Mouse (Mus musculus): ENCODE results near the gene Def8. TPM values are rescaled to one million over a fixed set of nuclear protein-coding genes. Genes with fewer than 3 reads are reported as not detected.
A peak's percentile ranks its signal among the peaks of the same experiment; 100 is the strongest.
"Not testable (repeated sequence)": the region's sequence is repeated elsewhere in the genome, so short reads cannot be mapped to it uniquely, and the experiment has no call there.

Def8 gene
- polyA plus RNA-seq, 1 experiment from 2014 or later = 11.6 TPM

DNA sequence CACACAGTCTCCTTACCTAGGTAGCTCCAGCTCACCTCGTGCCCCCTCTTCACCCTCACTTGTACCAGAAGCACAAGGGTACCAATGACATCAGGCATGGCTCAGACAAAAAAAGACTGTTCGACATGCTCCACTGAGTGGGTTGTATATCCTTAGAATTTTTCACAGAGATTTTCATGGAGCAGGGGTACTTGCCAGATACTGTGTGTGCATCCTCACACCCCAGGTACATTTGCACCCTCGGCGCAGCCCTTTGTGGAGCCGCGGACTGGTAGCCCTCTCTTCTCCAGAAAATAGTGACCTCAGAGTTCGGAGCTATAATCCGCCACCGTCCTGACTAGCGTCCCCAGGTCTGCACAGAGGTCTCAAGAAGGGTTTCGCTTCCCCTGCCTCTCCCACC, 12.5 kb upstream of the Def8 start:
- no peak overlapping the region for H3K9ac ChIP-seq (replicated peaks; ENCODE audit: low read depth)
- peaks cover 32% of the 10 kb centered on the region for H3K27me3 ChIP-seq (replicated peaks; ENCODE audit: insufficient read depth, low read length)
- H3K4me3 ChIP-seq (ENCODE audit: low read depth, low read length) = no peak overlapping the region
- no peak for ATAC-seq
- 15% methylated on average over 11 of the region's 11 CpGs for WGBS
- no peak for DNase-seq (ENCODE audit: low spot score)
- H3K4me1 ChIP-seq (ENCODE audit: insufficient read depth, low read depth, low read length) = no peaks in the 10 kb centered on the region
- H3K36me3 ChIP-seq (ENCODE audit: insufficient read depth, low read length) = no peaks in the 10 kb centered on the region
- H3K27ac ChIP-seq (ENCODE audit: low read length) = no peak overlapping the region
- H3K9me3 ChIP-seq (ENCODE audit: low read length) = no peaks in the 10 kb centered on the region
- no peak for TF ChIP-seq CTCF (IDR thresholded peaks at IDR 0.05)
- no peak for TF ChIP-seq EP300 (IDR thresholded peaks at IDR 0.05)
- no peak overlapping the region for H3K4me2 ChIP-seq (replicated peaks; ENCODE audit: low read depth, low read length)

DNA sequence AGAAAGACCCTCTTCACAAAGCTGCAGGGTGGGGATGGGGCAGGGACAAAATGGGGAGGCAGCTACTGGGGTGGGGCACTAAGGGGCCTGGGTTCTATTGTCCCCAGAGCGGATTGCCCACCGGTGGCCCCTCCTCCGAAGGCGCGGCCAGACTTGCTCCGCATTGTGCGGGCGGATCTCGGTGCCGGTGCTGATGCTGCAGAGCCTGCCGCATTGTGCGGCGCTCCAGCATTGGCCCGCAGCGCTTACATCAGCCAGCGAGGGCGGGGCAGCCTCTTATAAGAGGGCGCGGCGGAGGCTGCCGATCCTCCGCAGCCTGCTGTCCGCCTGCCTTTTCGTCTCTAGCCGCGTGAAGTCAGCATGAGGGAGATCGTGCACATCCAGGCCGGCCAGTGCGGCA, 12.1 kb upstream of the Def8 start, which contains the start of gene Tubb3:
Tubb3 (plus strand) TSS at position 179 of the 400 bp plus-strand sequence.
- DNase-seq (ENCODE audit: low spot score) = peak; percentile 26
- Histone ChIP-seq H3K27me3 (replicated peaks; ENCODE audit: insufficient read depth, low read length) (peaks cover 32% of the 10 kb centered on the region), H3K4me2 (replicated peaks; ENCODE audit: low read depth, low read length) (peak within 1 kb of the TSS; percentile 25; the same call in 1 of the 2 replicates), H3K27ac (ENCODE audit: low read length) (no peak within 1 kb of the TSS), H3K36me3 (ENCODE audit: insufficient read depth, low read length) (no peaks in the 10 kb centered on the region), H3K4me1 (ENCODE audit: insufficient read depth, low read depth, low read length) (no peaks in the 10 kb centered on the region), H3K9ac (replicated peaks; ENCODE audit: low read depth) (no peak within 1 kb of the TSS), H3K9me3 (ENCODE audit: low read length) (no peaks in the 10 kb centered on the region), H3K4me3 (ENCODE audit: low read depth, low read length) (no peak within 1 kb of the TSS; the same call in 1 of the 2 replicates)
- peak; percentile 48 for ATAC-seq
- TF ChIP-seq EP300 (IDR thresholded peaks at IDR 0.05) = no peak
- no peak for TF ChIP-seq CTCF (IDR thresholded peaks at IDR 0.05)
- 0% methylated on average over 26 of the region's 29 CpGs for WGBS

DNA sequence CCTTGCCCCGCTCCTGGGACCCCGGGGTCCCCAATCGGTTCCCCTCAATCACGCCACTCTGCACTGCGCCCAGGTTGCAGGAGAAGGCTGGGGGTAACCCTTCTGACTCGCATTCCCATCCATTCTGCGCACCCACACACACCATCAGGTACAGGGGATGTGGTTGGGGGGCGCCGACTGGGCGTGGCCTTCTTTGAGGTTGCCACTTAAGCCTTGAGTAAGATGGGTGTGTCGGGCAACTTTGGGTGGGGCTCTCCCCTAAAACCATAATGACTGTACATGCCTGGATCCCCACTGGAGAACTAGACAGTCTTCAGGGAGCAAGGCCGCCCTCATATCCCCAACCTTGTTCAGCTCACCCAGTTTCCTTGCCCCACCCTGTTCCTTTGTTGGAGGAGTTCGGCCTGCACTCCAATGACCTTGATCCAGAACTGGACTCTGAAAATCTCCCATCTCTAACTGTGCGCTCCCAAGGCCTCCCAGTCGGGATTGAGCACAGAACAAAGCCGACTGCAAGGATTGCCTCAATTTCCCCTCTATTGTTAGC, 11.5 kb upstream of the Def8 start:
- no peaks in the 10 kb centered on the region for H3K9me3 ChIP-seq (ENCODE audit: low read length)
- DNase-seq (ENCODE audit: low spot score) = no peak
- no peaks in the 10 kb centered on the region for H3K4me1 ChIP-seq (ENCODE audit: insufficient read depth, low read depth, low read length)
- H3K27ac ChIP-seq (ENCODE audit: low read length) = no peak overlapping the region
- peaks cover 32% of the 10 kb centered on the region for H3K27me3 ChIP-seq (replicated peaks; ENCODE audit: insufficient read depth, low read length)
- H3K36me3 ChIP-seq (ENCODE audit: insufficient read depth, low read length) = no peaks in the 10 kb centered on the region
- 11% methylated on average over 16 of the region's 16 CpGs for WGBS
- TF ChIP-seq EP300 (IDR thresholded peaks at IDR 0.05) (no peak), CTCF (IDR thresholded peaks at IDR 0.05) (no peak)
- ATAC-seq = no peak
- no peak overlapping the region for H3K9ac ChIP-seq (replicated peaks; ENCODE audit: low read depth)
- H3K4me2 ChIP-seq (replicated peaks; ENCODE audit: low read depth, low read length) = no peak overlapping the region
- no peak overlapping the region for H3K4me3 ChIP-seq (ENCODE audit: low read depth, low read length)

DNA sequence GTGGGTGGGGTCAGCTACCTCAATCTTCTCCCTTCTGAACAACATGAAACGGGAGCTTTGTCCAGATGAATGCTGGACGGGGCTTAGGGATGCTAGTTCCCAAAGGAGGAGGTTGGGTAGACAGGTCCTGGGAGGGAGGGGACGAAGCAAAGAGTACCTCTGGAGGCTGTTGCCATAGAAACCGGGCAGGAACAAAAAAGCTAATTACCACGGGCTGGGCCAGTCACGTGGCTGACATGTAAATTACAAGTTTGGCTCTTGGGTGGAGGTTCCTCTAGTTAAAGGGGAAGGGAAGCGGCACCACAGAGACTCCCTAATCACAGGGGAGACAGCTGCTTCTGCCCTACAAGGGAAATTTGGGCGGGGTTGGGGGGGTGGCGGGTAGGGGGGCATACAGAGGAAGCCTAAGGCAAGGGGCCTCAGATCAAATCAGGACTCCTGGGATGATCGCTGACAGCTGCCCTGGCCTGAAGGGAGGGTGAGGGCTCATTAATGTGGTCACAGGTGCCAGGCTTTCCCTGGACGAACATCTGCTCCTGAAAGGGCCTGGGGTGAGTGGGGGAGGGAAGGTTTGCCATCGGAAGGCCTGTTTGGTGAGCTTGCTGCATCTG, 10.7 kb upstream of the Def8 start:
- H3K4me2 ChIP-seq (replicated peaks; ENCODE audit: low read depth, low read length) = no peak overlapping the region

DNA sequence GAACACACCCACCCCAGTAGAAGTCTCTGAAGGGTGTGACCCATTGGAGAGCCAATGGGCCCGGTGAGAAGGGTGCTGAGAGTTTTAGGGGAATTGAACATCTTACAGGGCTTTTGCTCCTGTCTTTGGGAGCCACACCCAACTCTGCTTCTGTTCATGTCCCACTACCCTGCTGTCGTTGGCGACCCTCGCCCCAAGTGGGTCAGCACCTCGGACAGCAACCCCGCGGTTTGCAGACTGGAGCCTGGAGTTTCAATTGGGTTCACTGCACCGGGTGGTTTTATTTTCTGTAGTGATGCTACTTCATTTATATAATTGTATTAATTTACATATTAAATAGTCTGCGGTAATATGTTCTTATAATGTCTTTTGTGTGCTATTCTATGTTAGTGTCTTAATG, 9.1 kb upstream of the Def8 start:
- Histone ChIP-seq H3K9ac (replicated peaks; ENCODE audit: low read depth) (no peak overlapping the region), H3K4me2 (replicated peaks; ENCODE audit: low read depth, low read length) (no peak overlapping the region), H3K27me3 (replicated peaks; ENCODE audit: insufficient read depth, low read length) (peaks cover 32% of the 10 kb centered on the region), H3K9me3 (ENCODE audit: low read length) (no peaks in the 10 kb centered on the region), H3K27ac (ENCODE audit: low read length) (no peak overlapping the region), H3K4me1 (ENCODE audit: insufficient read depth, low read depth, low read length) (no peaks in the 10 kb centered on the region), H3K36me3 (ENCODE audit: insufficient read depth, low read length) (no peaks in the 10 kb centered on the region), H3K4me3 (ENCODE audit: low read depth, low read length) (no peak overlapping the region)
- ATAC-seq = no peak
- TF ChIP-seq CTCF (IDR thresholded peaks at IDR 0.05) (no peak), EP300 (IDR thresholded peaks at IDR 0.05) (no peak)
- WGBS = 11% methylated on average over 9 of the region's 9 CpGs
- DNase-seq (ENCODE audit: low spot score) = no peak

More for the DNA sequence above, 10.7 kb upstream of the Def8 start:
- H3K9me3 ChIP-seq (ENCODE audit: low read length) = no peaks in the 10 kb centered on the region
- TF ChIP-seq EP300 (IDR thresholded peaks at IDR 0.05) = no peak
- TF ChIP-seq CTCF (IDR thresholded peaks at IDR 0.05) = no peak
- H3K9ac ChIP-seq (replicated peaks; ENCODE audit: low read depth) = no peak overlapping the region
- H3K4me1 ChIP-seq (ENCODE audit: insufficient read depth, low read depth, low read length) = no peaks in the 10 kb centered on the region
- H3K36me3 ChIP-seq (ENCODE audit: insufficient read depth, low read length) = no peaks in the 10 kb centered on the region
- 5% methylated on average over 12 of the region's 12 CpGs for WGBS
- DNase-seq (ENCODE audit: low spot score) (no peak), ATAC-seq (no peak)
- peaks cover 32% of the 10 kb centered on the region for H3K27me3 ChIP-seq (replicated peaks; ENCODE audit: insufficient read depth, low read length)
- H3K4me3 ChIP-seq (ENCODE audit: low read depth, low read length) = no peak overlapping the region
- no peak overlapping the region for H3K27ac ChIP-seq (ENCODE audit: low read length)

DNA sequence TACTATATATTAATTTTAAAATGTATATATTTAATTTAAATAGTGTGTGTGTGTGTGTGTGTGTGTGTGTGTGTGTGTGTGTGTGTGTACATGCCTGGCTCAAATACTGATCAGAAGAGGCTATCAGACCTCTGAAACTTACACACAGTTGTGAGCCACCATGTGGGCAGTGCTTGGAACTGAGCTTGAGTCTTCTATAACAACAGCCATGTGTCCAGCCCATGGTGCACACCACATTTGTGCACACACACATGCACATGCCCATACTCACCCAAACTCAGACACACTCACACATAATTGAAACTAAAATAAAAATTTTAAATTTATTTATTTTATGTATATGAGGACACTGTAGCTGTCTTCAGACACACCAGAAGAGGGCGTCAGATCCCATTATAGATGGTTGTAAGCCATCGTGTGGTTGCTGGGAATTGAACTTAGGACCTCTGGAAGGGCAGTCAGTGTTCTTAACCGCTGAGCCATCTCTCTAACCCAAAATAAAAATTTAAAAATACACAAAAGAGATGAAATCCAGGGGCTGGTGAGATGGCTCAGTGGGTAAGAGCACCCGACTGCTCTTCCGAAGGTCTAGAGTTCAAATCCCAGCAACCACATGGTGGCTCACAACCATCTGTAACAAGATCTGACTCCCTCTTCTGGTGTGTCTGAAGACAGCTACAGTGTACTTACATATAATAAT, 8.2 kb upstream of the Def8 start:
- 73% methylated on average over 5 of the region's 5 CpGs for WGBS
- not testable (repeated sequence) for H3K27ac ChIP-seq (ENCODE audit: low read length); H3K4me3 ChIP-seq (ENCODE audit: low read depth, low read length); H3K4me2 ChIP-seq (replicated peaks; ENCODE audit: low read depth, low read length); ATAC-seq; H3K9ac ChIP-seq (replicated peaks; ENCODE audit: low read depth); H3K36me3 ChIP-seq (ENCODE audit: insufficient read depth, low read length); H3K4me1 ChIP-seq (ENCODE audit: insufficient read depth, low read depth, low read length); H3K9me3 ChIP-seq (ENCODE audit: low read length); DNase-seq (ENCODE audit: low spot score)
- peaks cover 26% of the 10 kb centered on the region for H3K27me3 ChIP-seq (replicated peaks; ENCODE audit: insufficient read depth, low read length)
